Mouse (Mus musculus): ENCODE measurements at regions not wholly inside any gene's neighbourhood (a gene's known extent, or its start where the extent isn't known, plus 50 kb on each side); places are given as distances from the start of the nearest gene placed in this dataset.

- no peak for DNase-seq (ENCODE audit: low spot score)
- no peak for TF ChIP-seq CTCF (IDR thresholded peaks at IDR 0.05; ENCODE audit: low read depth)
Measured at GRCm38 (mm10) chr7:136708004-136708435, 186.4 kb upstream of the Mgmt start.

GRCm38 (mm10) chr7:136710653-136711052, 183.8 kb upstream of the Mgmt start:
- H3K9me3 ChIP-seq (ENCODE audit: low read length): no peaks in the 10 kb centered on the region
- ATAC-seq (no peak), DNase-seq (ENCODE audit: low spot score) (no peak)
- H3K4me1 ChIP-seq (ENCODE audit: insufficient read depth, low read length): no peaks in the 10 kb centered on the region
- 76% methylated on average over 3 of the region's 3 CpGs for whole genome bisulfite sequencing
- no peak overlapping the region for H3K27ac ChIP-seq
- H3K4me3 ChIP-seq (ENCODE audit: low read length): no peak overlapping the region
- no peaks in the 10 kb centered on the region for H3K27me3 ChIP-seq (ENCODE audit: insufficient read depth, low read length)
- no peaks in the 10 kb centered on the region for H3K36me3 ChIP-seq (ENCODE audit: insufficient read depth, low read length)
- no peak overlapping the region for H3K4me2 ChIP-seq (ENCODE audit: low read depth, low read length)
- no peak overlapping the region for H3K9ac ChIP-seq (replicated peaks; ENCODE audit: low read length)
- TF ChIP-seq CTCF (IDR thresholded peaks at IDR 0.05; ENCODE audit: low read depth): no peak

More at GRCm38 (mm10) chr7:136708004-136708435, 186.4 kb upstream of the Mgmt start:
- 52% methylated on average over 5 of the region's 5 CpGs for WGBS
- ATAC-seq: no peak
- H3K27ac ChIP-seq: no peak overlapping the region
- H3K4me1 ChIP-seq (ENCODE audit: insufficient read depth, low read length): no peaks in the 10 kb centered on the region
- no peak overlapping the region for H3K9ac ChIP-seq (replicated peaks; ENCODE audit: low read length)
- no peak overlapping the region for H3K4me3 ChIP-seq (ENCODE audit: low read length)
- H3K9me3 ChIP-seq (ENCODE audit: low read length): no peaks in the 10 kb centered on the region
- no peaks in the 10 kb centered on the region for H3K27me3 ChIP-seq (ENCODE audit: insufficient read depth, low read length)
- no peaks in the 10 kb centered on the region for H3K36me3 ChIP-seq (ENCODE audit: insufficient read depth, low read length)
- no peak overlapping the region for H3K4me2 ChIP-seq (ENCODE audit: low read depth, low read length)

GRCm38 (mm10) chr7:136712962-136713640, 181.3 kb upstream of the Mgmt start:
- H3K27ac ChIP-seq: no peak overlapping the region
- H3K9me3 ChIP-seq (ENCODE audit: low read length): no peaks in the 10 kb centered on the region
- no peak for TF ChIP-seq CTCF (IDR thresholded peaks at IDR 0.05; ENCODE audit: low read depth)
- ATAC-seq: no peak
- no peaks in the 10 kb centered on the region for H3K36me3 ChIP-seq (ENCODE audit: insufficient read depth, low read length)
- H3K4me3 ChIP-seq (ENCODE audit: low read length): no peak overlapping the region
- H3K27me3 ChIP-seq (ENCODE audit: insufficient read depth, low read length): no peaks in the 10 kb centered on the region
- no peaks in the 10 kb centered on the region for H3K4me1 ChIP-seq (ENCODE audit: insufficient read depth, low read length)
- 60% methylated on average over 16 of the region's 16 CpGs for WGBS
- H3K9ac ChIP-seq (replicated peaks; ENCODE audit: low read length): no peak overlapping the region
- no peak overlapping the region for H3K4me2 ChIP-seq (ENCODE audit: low read depth, low read length)
- no peak for DNase-seq (ENCODE audit: low spot score)

GRCm38 (mm10) chr7:136727628-136728402, 166.6 kb upstream of the Mgmt start:
- Histone ChIP-seq H3K9me3 (ENCODE audit: low read length) (no peaks in the 10 kb centered on the region), H3K9ac (replicated peaks; ENCODE audit: low read length) (no peak overlapping the region), H3K36me3 (ENCODE audit: insufficient read depth, low read length) (no peaks in the 10 kb centered on the region), H3K27ac (no peak overlapping the region), H3K27me3 (ENCODE audit: insufficient read depth, low read length) (no peaks in the 10 kb centered on the region), H3K4me1 (ENCODE audit: insufficient read depth, low read length) (no peaks in the 10 kb centered on the region), H3K4me3 (ENCODE audit: low read length) (no peak overlapping the region), H3K4me2 (ENCODE audit: low read depth, low read length) (no peak overlapping the region)
- TF ChIP-seq CTCF (IDR thresholded peaks at IDR 0.05; ENCODE audit: low read depth): no peak
- ATAC-seq: no peak
- 81% methylated on average over 1 of the region's 1 CpGs for WGBS
- DNase-seq (ENCODE audit: low spot score): no peak

DNA sequence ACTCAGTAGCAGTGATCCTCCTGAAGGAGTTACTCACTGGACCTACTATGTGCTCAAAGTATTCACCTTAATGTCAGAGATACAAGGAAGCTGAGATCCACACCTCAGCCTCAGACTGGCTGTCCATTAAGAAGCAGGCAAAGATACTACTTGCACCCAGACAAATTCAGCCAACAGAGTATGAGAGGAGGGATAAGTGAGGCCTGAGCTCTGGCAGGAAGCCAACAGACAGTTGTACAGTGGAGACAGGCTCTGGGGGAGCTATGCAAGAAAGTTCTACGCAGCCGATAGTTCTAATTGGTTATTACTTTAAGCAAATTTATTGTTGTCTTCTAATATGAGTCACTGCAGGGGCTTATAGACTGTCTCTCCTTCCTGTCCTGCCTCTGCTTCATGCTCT, 152.2 kb upstream of the Mgmt start:
- Histone ChIP-seq H3K27ac (no peak overlapping the region), H3K4me3 (ENCODE audit: low read length) (no peak overlapping the region), H3K27me3 (ENCODE audit: insufficient read depth, low read length) (no peaks in the 10 kb centered on the region), H3K4me1 (ENCODE audit: insufficient read depth, low read length) (no peaks in the 10 kb centered on the region), H3K4me2 (ENCODE audit: low read depth, low read length) (no peak overlapping the region), H3K9ac (replicated peaks; ENCODE audit: low read length) (no peak overlapping the region), H3K9me3 (ENCODE audit: low read length) (no peaks in the 10 kb centered on the region), H3K36me3 (ENCODE audit: insufficient read depth, low read length) (no peaks in the 10 kb centered on the region)
- DNase-seq (ENCODE audit: low spot score): no peak
- WGBS: 78% methylated on average over 2 of the region's 2 CpGs
- ATAC-seq: no peak
- no peak for TF ChIP-seq CTCF (IDR thresholded peaks at IDR 0.05; ENCODE audit: low read depth)

- H3K4me1 ChIP-seq (ENCODE audit: insufficient read depth, low read length): no peaks in the 10 kb centered on the region
- no peaks in the 10 kb centered on the region for H3K27me3 ChIP-seq (ENCODE audit: insufficient read depth, low read length)
- WGBS: 84% methylated on average over 8 of the region's 8 CpGs
- no peak for DNase-seq (ENCODE audit: low spot score)
- H3K9ac ChIP-seq (replicated peaks; ENCODE audit: low read length): no peak overlapping the region
- TF ChIP-seq CTCF (IDR thresholded peaks at IDR 0.05; ENCODE audit: low read depth): no peak
- H3K4me3 ChIP-seq (ENCODE audit: low read length): no peak overlapping the region
- no peak overlapping the region for H3K4me2 ChIP-seq (ENCODE audit: low read depth, low read length)
- no peak for ATAC-seq
- no peak overlapping the region for H3K27ac ChIP-seq
- H3K9me3 ChIP-seq (ENCODE audit: low read length): no peaks in the 10 kb centered on the region
- H3K36me3 ChIP-seq (ENCODE audit: insufficient read depth, low read length): no peaks in the 10 kb centered on the region
Measured at GRCm38 (mm10) chr7:136745412-136745811, 149.0 kb upstream of the Mgmt start.

DNA sequence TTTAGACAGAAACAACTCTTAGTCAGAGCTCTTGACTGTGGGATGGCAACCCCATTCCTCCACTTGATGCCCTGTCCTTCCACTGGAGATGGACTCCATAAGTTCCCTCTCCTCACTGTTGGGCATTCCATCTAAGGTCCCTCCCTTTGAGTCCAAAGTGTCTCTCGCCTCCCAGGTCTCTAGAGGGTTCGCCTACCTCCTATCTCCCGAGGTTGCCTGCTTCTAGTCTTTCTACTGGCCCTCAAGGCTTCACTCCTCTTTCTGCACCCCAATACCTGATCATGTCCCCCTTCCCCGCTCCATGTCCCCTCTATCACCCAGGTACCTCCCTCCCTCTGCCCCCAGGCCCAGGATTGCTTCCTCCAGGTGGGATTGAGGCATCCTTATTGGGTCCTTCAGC, 142.9 kb upstream of the Mgmt start:
- no peaks in the 10 kb centered on the region for H3K9me3 ChIP-seq (ENCODE audit: low read length)
- H3K36me3 ChIP-seq (ENCODE audit: insufficient read depth, low read length): no peaks in the 10 kb centered on the region
- no peak overlapping the region for H3K9ac ChIP-seq (replicated peaks; ENCODE audit: low read length)
- H3K4me3 ChIP-seq (ENCODE audit: low read length): no peak overlapping the region
- no peak overlapping the region for H3K4me2 ChIP-seq (ENCODE audit: low read depth, low read length)
- TF ChIP-seq CTCF (IDR thresholded peaks at IDR 0.05; ENCODE audit: low read depth): no peak
- no peak overlapping the region for H3K27ac ChIP-seq
- WGBS: 87% methylated on average over 4 of the region's 4 CpGs
- DNase-seq (ENCODE audit: low spot score) (no peak), ATAC-seq (no peak)
- H3K4me1 ChIP-seq (ENCODE audit: insufficient read depth, low read length): no peaks in the 10 kb centered on the region
- no peaks in the 10 kb centered on the region for H3K27me3 ChIP-seq (ENCODE audit: insufficient read depth, low read length)

All from hindbrain, postnatal 0 days (tissue).